Mouse (Mus musculus): ENCODE measurements at regions not wholly inside any gene's neighbourhood (a gene's known extent, or its start where the extent isn't known, plus 50 kb on each side); places are given as distances from the start of the nearest gene placed in this dataset.

DNA sequence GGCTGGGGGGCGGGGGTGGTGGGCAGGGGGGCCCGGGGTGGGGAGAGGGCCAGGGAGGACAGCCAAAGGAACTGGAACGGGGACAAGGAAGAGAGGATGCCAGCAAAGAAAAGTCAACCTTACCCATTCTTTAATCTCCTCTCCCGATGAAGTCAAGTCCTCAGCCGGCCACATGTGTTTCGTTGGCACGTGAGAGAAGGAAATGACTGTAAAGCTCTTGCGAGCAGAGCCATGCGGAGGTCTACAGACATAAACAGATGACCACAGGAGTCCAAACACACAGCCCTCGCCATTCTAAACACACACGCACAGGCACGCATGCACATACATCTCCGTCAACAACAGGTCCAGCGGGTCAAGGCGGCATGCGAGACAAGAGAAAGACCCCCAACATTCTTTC lies 68.5 kb upstream of the Tbx3 start:
- TF ChIP-seq GATA1 (IDR thresholded peaks at IDR 0.05; ENCODE audit: low read length) = no peak
- no peak for TF ChIP-seq TAL1 (IDR thresholded peaks at IDR 0.05; ENCODE audit: low read length)
